Mouse (Mus musculus) ovary, adult 10 weeks (tissue): Measurements from ENCODE around the gene Krt12. TPM values are rescaled to one million over a fixed set of nuclear protein-coding genes. Genes with fewer than 3 reads are reported as not detected.

ENCODE experiments used
- polyA plus RNA-seq: library from polyadenylated mRNA; stranded (reverse); fragments of 350-450 nt; fragmentation: Illumina TruSeq; extraction: RNeasy Lipid Tissue Mini Kit (QIAGEN cat#74804); gene quantifications from one replicate; pipeline ENCODE4 v1.2.3, GENCODE M21; 2014

Gene Krt12
- polyA plus RNA-seq = not detected

DNA sequence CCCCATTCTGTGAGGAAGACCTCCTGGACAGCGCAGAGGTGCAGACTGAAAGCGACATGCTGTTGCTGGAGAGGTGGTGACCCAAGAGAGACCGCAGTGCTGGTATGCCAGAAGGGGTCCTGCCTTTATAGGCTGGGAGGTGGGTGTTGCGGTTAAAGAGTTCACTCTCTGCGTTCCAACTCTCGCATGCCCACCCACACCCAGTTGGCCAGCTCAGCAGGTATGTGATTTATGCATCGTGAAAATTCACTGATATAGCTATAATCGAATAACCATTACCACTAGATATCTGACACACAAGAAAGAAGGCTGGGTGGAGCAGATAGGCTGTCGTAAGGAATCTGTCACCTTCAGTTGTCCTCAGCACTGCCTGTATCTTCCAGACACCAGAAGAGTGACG lies at the start of gene Krt12:
Krt12 (minus strand) TSS at position 101 of the 400 bp plus-strand sequence.

DNA sequence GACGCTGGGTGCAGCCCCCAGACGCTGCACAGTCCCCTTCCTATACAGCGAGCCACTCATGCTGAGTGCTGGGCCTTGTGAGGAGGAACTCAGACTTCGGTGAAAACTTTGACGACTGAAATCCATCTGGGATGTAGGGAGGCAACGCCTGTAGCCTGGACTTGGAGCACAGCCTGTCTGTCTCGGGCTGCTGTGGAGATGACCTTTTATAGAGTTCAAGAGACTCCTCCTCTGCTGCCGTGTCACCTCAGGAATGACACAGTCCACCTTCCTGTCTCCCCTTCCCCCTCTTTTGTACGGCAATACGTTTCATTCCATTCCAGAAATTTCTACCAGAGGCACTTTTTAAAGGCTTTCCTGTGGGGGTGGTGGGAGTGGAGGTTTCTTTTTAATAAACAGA lies 15.9 kb upstream of the Krt12 start, which contains the start of gene Krt20:
Krt20 (minus strand) TSS at position 179 of the 400 bp plus-strand sequence.

DNA sequence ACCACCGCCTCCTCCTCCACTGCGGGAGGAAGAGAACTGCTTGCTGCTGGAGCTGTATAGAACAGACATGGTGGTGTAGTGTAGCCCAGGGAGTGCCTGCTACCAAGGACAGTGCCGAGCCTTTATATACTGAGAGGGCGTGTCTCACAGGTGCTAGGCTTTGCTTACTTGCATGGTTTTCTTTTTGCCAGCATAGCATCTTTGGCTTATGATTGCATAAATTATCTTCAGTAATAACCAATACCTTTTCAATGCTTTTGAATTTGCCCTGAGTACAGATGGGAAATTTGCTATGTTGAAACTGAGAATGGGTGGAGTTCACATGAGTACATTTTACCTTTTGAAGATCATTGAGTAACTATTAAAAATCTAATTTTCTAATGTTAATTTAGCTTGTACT lies 32.8 kb downstream of the Krt12 start, which contains the start of gene Krt10:
Krt10 (minus strand) TSS at position 101 of the 400 bp plus-strand sequence.

DNA sequence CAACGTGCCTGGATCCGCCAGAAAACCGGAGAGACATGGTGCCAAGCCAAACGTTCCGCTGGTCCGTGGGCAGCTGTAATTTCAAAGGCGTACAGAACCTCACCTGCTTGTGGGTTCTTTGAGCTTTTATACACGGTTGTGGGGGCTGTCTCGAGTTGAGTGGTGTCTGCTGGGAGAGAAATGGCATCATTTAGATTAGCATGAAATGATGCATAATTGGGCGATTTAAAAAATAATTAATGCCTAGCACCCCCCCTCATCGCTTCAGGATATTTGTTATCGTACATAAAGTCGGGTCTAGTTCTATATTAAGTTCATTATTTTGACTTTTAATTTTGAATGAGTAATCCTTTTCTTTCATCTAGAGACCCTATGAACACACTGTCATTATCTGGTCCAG lies 47.3 kb downstream of the Krt12 start, which contains the start of gene Krt28:
Krt28 (minus strand) TSS at position 101 of the 400 bp plus-strand sequence.

Other genes with a start within 250 kb of the Krt12 start
- 295 TPM for gene Smarce1, start 191.2 kb downstream of the Krt12 start, polyA plus RNA-seq
- 0.46 TPM for gene Krt222, start 178.2 kb downstream of the Krt12 start, polyA plus RNA-seq
- gene Krt24, start 137.0 kb downstream of the Krt12 start, polyA plus RNA-seq = not detected
- not detected for gene Krt25, start 99.3 kb downstream of the Krt12 start, polyA plus RNA-seq
- gene Krt26, start 84.3 kb downstream of the Krt12 start, polyA plus RNA-seq = not detected
- not detected for gene Krt27, start 71.2 kb downstream of the Krt12 start, polyA plus RNA-seq
- not detected for gene Krt28, start 47.4 kb downstream of the Krt12 start, polyA plus RNA-seq
- 13.0 TPM for gene Krt10, start 32.9 kb downstream of the Krt12 start, polyA plus RNA-seq
- 3.6 TPM for gene Krt20, start 15.9 kb upstream of the Krt12 start, polyA plus RNA-seq
- gene Krt23, start 70.9 kb upstream of the Krt12 start, polyA plus RNA-seq = 0.29 TPM
- gene Krt39, start 99.1 kb upstream of the Krt12 start, polyA plus RNA-seq = not detected
- gene Krt40, start 120.9 kb upstream of the Krt12 start, polyA plus RNA-seq = not detected
- gene Krtap3-3, start 128.6 kb upstream of the Krt12 start, polyA plus RNA-seq = not detected
- not detected for gene Krtap3-2, start 134.6 kb upstream of the Krt12 start, polyA plus RNA-seq
- gene Gm11939, start 137.2 kb upstream of the Krt12 start, polyA plus RNA-seq = not detected
- not detected for gene Krtap3-1, start 144.4 kb upstream of the Krt12 start, polyA plus RNA-seq
- gene Krtap1-5, start 158.8 kb upstream of the Krt12 start, polyA plus RNA-seq = not detected
- gene Krtap1-4, start 161.4 kb upstream of the Krt12 start, polyA plus RNA-seq = not detected
- gene Krtap1-3, start 169.1 kb upstream of the Krt12 start, polyA plus RNA-seq = not detected
- gene Krtap9-3, start 175.8 kb upstream of the Krt12 start, polyA plus RNA-seq = not detected
- not detected for gene Gm11938, start 181.0 kb upstream of the Krt12 start, polyA plus RNA-seq
- gene Gm11937, start 187.9 kb upstream of the Krt12 start, polyA plus RNA-seq = not detected
- not detected for gene Krtap2-4, start 192.6 kb upstream of the Krt12 start, polyA plus RNA-seq
- gene Gm11562, start 198.2 kb upstream of the Krt12 start, polyA plus RNA-seq = not detected
- not detected for gene Krtap4-1, start 206.0 kb upstream of the Krt12 start, polyA plus RNA-seq
- not detected for gene Krtap4-2, start 212.8 kb upstream of the Krt12 start, polyA plus RNA-seq
- gene Krtap4-7, start 221.8 kb upstream of the Krt12 start, polyA plus RNA-seq = not detected
- gene Gm11555, start 228.0 kb upstream of the Krt12 start, polyA plus RNA-seq = not detected
- not detected for gene Gm11563, start 236.7 kb upstream of the Krt12 start, polyA plus RNA-seq
- gene Krtap4-6, start 243.7 kb upstream of the Krt12 start, polyA plus RNA-seq = not detected